ENCODE assay signal across 8 mouse cellular contexts in genomic region chr4:154877864-154878548, GRCm38 (mm10). TPM values are rescaled to one million over a fixed set of nuclear protein-coding genes. Genes with fewer than 3 reads are reported as not detected.
DNase-seq lines count a peak whose midpoint lies in the region; ATAC-seq and TF ChIP-seq lines count a peak whose summit lies in the region.

No protein-coding gene starts in this region.

- WGBS in forebrain, embryonic 12.5 days: 12% methylated on average over 17 of the region's 18 CpGs
- WGBS in heart, postnatal 0 days: 6% methylated on average over 17 of the region's 18 CpGs
- 8% methylated on average over 18 of the region's 18 CpGs for WGBS in liver, postnatal 0 days (ENCODE audit: insufficient replicate concordance)
- WGBS in neural tube, embryonic 14.5 days: 12% methylated on average over 18 of the region's 18 CpGs

- peak overlapping the region; percentile 57 for H3K4me2 ChIP-seq in forebrain, embryonic 12.5 days
- peak overlapping the region; percentile 50 for H3K4me2 ChIP-seq in heart, postnatal 0 days (ENCODE audit: low read depth, low read length)
- peak overlapping the region; percentile 77 for H3K4me2 ChIP-seq in liver, postnatal 0 days (ENCODE audit: low read depth, low read length)
- H3K4me2 ChIP-seq in neural tube, embryonic 14.5 days (ENCODE audit: low read depth, low read length): peak overlapping the region; percentile 48

- peak; percentile 97 for ATAC-seq in forebrain, embryonic 12.5 days (ENCODE audit: low FRiP score)
- ATAC-seq in heart, postnatal 0 days (ENCODE audit: insufficient read depth, low read depth): peak; percentile 95
- ATAC-seq in liver, postnatal 0 days: peak; percentile 79
- ATAC-seq in neural tube, embryonic 14.5 days (ENCODE audit: low read depth): peak; percentile 97

- peak overlapping the region; percentile 47; the same call in 1 of the 2 replicates for H3K27ac ChIP-seq in forebrain, embryonic 12.5 days
- peak overlapping the region; percentile 85 for H3K27ac ChIP-seq in heart, postnatal 0 days (ENCODE audit: low read depth)
- peak overlapping the region; percentile 85 for H3K27ac ChIP-seq in liver, postnatal 0 days (ENCODE audit: low read depth)
- H3K27ac ChIP-seq in neural tube, embryonic 14.5 days (ENCODE audit: low read depth, low read length): peak overlapping the region; percentile 45; the same call in 1 of the 2 replicates

- 0 out of 2 replicates have a peak, but pooled peaks have one; percentile 12 for TF ChIP-seq CTCF in E14TG2a.4 (conservative IDR thresholded peaks at IDR 0.05; ENCODE audit: low read length)
- TF ChIP-seq CTCF in heart, postnatal 0 days (IDR thresholded peaks at IDR 0.05; ENCODE audit: low read depth): peak; percentile 92
- peak; percentile 97 for TF ChIP-seq CTCF in liver, postnatal 0 days (IDR thresholded peaks at IDR 0.05; ENCODE audit: low read depth)

- H3K4me3 ChIP-seq in E14TG2a.4 (replicated peaks; ENCODE audit: low read length): no peak overlapping the region
- H3K4me3 ChIP-seq in forebrain, embryonic 12.5 days (replicated peaks): peak overlapping the region; percentile 35
- peak overlapping the region; percentile 24 for H3K4me3 ChIP-seq in heart, postnatal 0 days (ENCODE audit: low read depth, low read length)
- peak overlapping the region; percentile 44 for H3K4me3 ChIP-seq in liver, postnatal 0 days (ENCODE audit: low read depth, low read length)
- H3K4me3 ChIP-seq in neural tube, embryonic 14.5 days (ENCODE audit: low read depth, low read length): peak overlapping the region; percentile 18; the same call in 1 of the 2 replicates

- peaks cover 5% of the 10 kb centered on the region; the same call in 1 of the 2 replicates for H3K27me3 ChIP-seq in E14TG2a.4 (ENCODE audit: insufficient read depth, low read length)
- H3K27me3 ChIP-seq in forebrain, embryonic 12.5 days: peaks cover 25% of the 10 kb centered on the region
- H3K27me3 ChIP-seq in heart, postnatal 0 days (ENCODE audit: control insufficient read depth, insufficient read depth, low read length): no peaks in the 10 kb centered on the region
- 0 out of 2 replicates have a peak, but pooled peaks cover 4% of the 10 kb centered on the region for H3K27me3 ChIP-seq in liver, postnatal 0 days (ENCODE audit: insufficient read depth, low read length)
- no peaks in the 10 kb centered on the region for H3K27me3 ChIP-seq in neural tube, embryonic 14.5 days (ENCODE audit: control insufficient read depth, insufficient read depth, low read length)

- H3K4me1 ChIP-seq in E14TG2a.4 (replicated peaks; ENCODE audit: low read depth, low read length): peaks cover 15% of the 10 kb centered on the region
- H3K4me1 ChIP-seq in forebrain, embryonic 12.5 days: peaks cover 19% of the 10 kb centered on the region
- peaks cover 21% of the 10 kb centered on the region for H3K4me1 ChIP-seq in heart, postnatal 0 days (ENCODE audit: control insufficient read depth, insufficient read depth)
- peaks cover 20% of the 10 kb centered on the region for H3K4me1 ChIP-seq in liver, postnatal 0 days (ENCODE audit: insufficient read depth)
- H3K4me1 ChIP-seq in neural tube, embryonic 14.5 days (ENCODE audit: control insufficient read depth, insufficient read depth, low read length): 0 out of 2 replicates have a peak, but pooled peaks cover 5% of the 10 kb centered on the region

- no peaks in the 10 kb centered on the region for H3K36me3 ChIP-seq in E14TG2a.4 (ENCODE audit: insufficient read depth, low read length)
- H3K36me3 ChIP-seq in forebrain, embryonic 12.5 days (replicated peaks): no peaks in the 10 kb centered on the region
- no peaks in the 10 kb centered on the region for H3K36me3 ChIP-seq in heart, postnatal 0 days (replicated peaks; ENCODE audit: control insufficient read depth, insufficient read depth, low read length)
- no peaks in the 10 kb centered on the region for H3K36me3 ChIP-seq in liver, postnatal 0 days (replicated peaks; ENCODE audit: insufficient read depth, low read length)
- no peaks in the 10 kb centered on the region for H3K36me3 ChIP-seq in neural tube, embryonic 14.5 days (ENCODE audit: control insufficient read depth, insufficient read depth, low read length)

- no peaks in the 10 kb centered on the region for H3K9me3 ChIP-seq in E14TG2a.4 (ENCODE audit: low read length)
- H3K9me3 ChIP-seq in forebrain, embryonic 12.5 days: no peaks in the 10 kb centered on the region
- no peaks in the 10 kb centered on the region for H3K9me3 ChIP-seq in heart, postnatal 0 days (replicated peaks; ENCODE audit: control insufficient read depth, low read length)
- H3K9me3 ChIP-seq in liver, postnatal 0 days (ENCODE audit: low read length): no peaks in the 10 kb centered on the region
- H3K9me3 ChIP-seq in neural tube, embryonic 14.5 days (ENCODE audit: control insufficient read depth, low read length): no peaks in the 10 kb centered on the region

- no peak for TF ChIP-seq EP300 in heart, postnatal 0 days (IDR thresholded peaks at IDR 0.05; ENCODE audit: low read depth)
- peak; percentile 55 for TF ChIP-seq EP300 in liver, postnatal 0 days (IDR thresholded peaks at IDR 0.05; ENCODE audit: low read depth)

- DNase-seq in c-Kit-positive CD71-positive TER-119-positive erythroid progenitor cells, embryonic 14.5 days (ENCODE audit: low spot score): peak; percentile 96
- peak; percentile 95 for DNase-seq in heart, postnatal 0 days (ENCODE audit: low spot score)
- DNase-seq in kidney, postnatal 4 days: peak; percentile 97 to 98
- peak; percentile 97 for DNase-seq in liver, postnatal 0 days
- DNase-seq in testis, postnatal 10 days (ENCODE audit: low spot score): peak; percentile 98

- 0 out of 2 replicates have a peak overlapping the region, but pooled peaks have one; percentile 36 for H3K9ac ChIP-seq in forebrain, embryonic 12.5 days
- no peak overlapping the region for H3K9ac ChIP-seq in heart, postnatal 0 days (replicated peaks; ENCODE audit: low read depth, low read length)
- H3K9ac ChIP-seq in liver, postnatal 0 days (replicated peaks): peak overlapping the region; percentile 57
- no peak overlapping the region; the same call in 1 of the 2 replicates for H3K9ac ChIP-seq in neural tube, embryonic 14.5 days (replicated peaks; ENCODE audit: low read depth, low read length)

RNA-seq across cellular contexts. Expression of gene Mmel1, which starts 8.6 kb away (rescaled TPM):
- 0.08 and 0.19 TPM in 2 replicates for polyA plus RNA-seq in forebrain, embryonic 12.5 days (2016; fragmentation: Nextera tagmentation; extraction: Ambion mirVana)
- 0.34 TPM in 1 of 2 replicates, not detected in the other for total RNA-seq in heart, postnatal 0 days (2014; rRNA removed; ENCODE audit: low replicate concordance)
- 0.07 and 0.12 TPM in 2 replicates for polyA plus RNA-seq in heart, postnatal 0 days (2015; fragmentation: Nextera tagmentation; extraction: Ambion mirVana)
- polyA plus RNA-seq in liver, postnatal 0 days (2015; fragmentation: Nextera tagmentation; extraction: Ambion mirVana): 0.80 and 0.98 TPM in 2 replicates
- 0.40 and 0.50 TPM in 2 replicates for polyA plus RNA-seq in neural tube, embryonic 14.5 days (2014; fragmentation: Nextera tagmentation; extraction: Ambion mirVana)

RNA-seq across cellular contexts. Expression of gene Fam213b, which starts 20.9 kb away (rescaled TPM):
- 29.8 and 30.3 TPM in 2 replicates for polyA plus RNA-seq in forebrain, embryonic 12.5 days (2016; fragmentation: Nextera tagmentation; extraction: Ambion mirVana)
- 43.5 and 72.4 TPM in 2 replicates for total RNA-seq in heart, postnatal 0 days (2014; rRNA removed; ENCODE audit: low replicate concordance)
- polyA plus RNA-seq in heart, postnatal 0 days (2015; fragmentation: Nextera tagmentation; extraction: Ambion mirVana): 75.4 and 76.2 TPM in 2 replicates
- polyA plus RNA-seq in liver, postnatal 0 days (2015; fragmentation: Nextera tagmentation; extraction: Ambion mirVana): 5.9 and 6.5 TPM in 2 replicates
- 51.9 and 64.7 TPM in 2 replicates for polyA plus RNA-seq in neural tube, embryonic 14.5 days (2014; fragmentation: Nextera tagmentation; extraction: Ambion mirVana)

RNA-seq across cellular contexts. Expression of gene Ttc34, which starts 40.7 kb away (rescaled TPM):
- 0.26 and 0.38 TPM in 2 replicates for polyA plus RNA-seq in forebrain, embryonic 12.5 days (2016; fragmentation: Nextera tagmentation; extraction: Ambion mirVana)
- total RNA-seq in heart, postnatal 0 days (2014; rRNA removed; ENCODE audit: low replicate concordance): 0.15 TPM in 1 of 2 replicates, not detected in the other
- 0.12 and 0.25 TPM in 2 replicates for polyA plus RNA-seq in heart, postnatal 0 days (2015; fragmentation: Nextera tagmentation; extraction: Ambion mirVana)
- not detected in 2 replicates for polyA plus RNA-seq in liver, postnatal 0 days (2015; fragmentation: Nextera tagmentation; extraction: Ambion mirVana)
- 1.1 and 1.3 TPM in 2 replicates for polyA plus RNA-seq in neural tube, embryonic 14.5 days (2014; fragmentation: Nextera tagmentation; extraction: Ambion mirVana)

RNA-seq across cellular contexts. Expression of gene Tnfrsf14, which starts 50.4 kb away (rescaled TPM):
- 0.21 and 1.2 TPM in 2 replicates for polyA plus RNA-seq in forebrain, embryonic 12.5 days (2016; fragmentation: Nextera tagmentation; extraction: Ambion mirVana)
- total RNA-seq in heart, postnatal 0 days (2014; rRNA removed; ENCODE audit: low replicate concordance): 2.7 and 40.9 TPM in 2 replicates
- polyA plus RNA-seq in heart, postnatal 0 days (2015; fragmentation: Nextera tagmentation; extraction: Ambion mirVana): 0.30 and 0.40 TPM in 2 replicates
- 17.2 and 20.0 TPM in 2 replicates for polyA plus RNA-seq in liver, postnatal 0 days (2015; fragmentation: Nextera tagmentation; extraction: Ambion mirVana)
- polyA plus RNA-seq in neural tube, embryonic 14.5 days (2014; fragmentation: Nextera tagmentation; extraction: Ambion mirVana): not detected in 2 replicates

Comparison
In these comparisons a context has a peak if more than half of its experiments do, and no peak if none do; other contexts are left out.
1. CTCF ChIP-seq: peak in every context shown above with its lines; median percentile 97 in liver, postnatal 0 days; 92 in heart, postnatal 0 days; 12 in E14TG2a.4.
2. H3K9ac ChIP-seq: peak in forebrain, embryonic 12.5 days (single experiment) and liver, postnatal 0 days (single experiment); none in heart, postnatal 0 days (single experiment) and neural tube, embryonic 14.5 days (single experiment).
3. Peak in every context shown above with its lines, with median percentiles within 50 percentile points of each other: DNase-seq, ATAC-seq, H3K27ac ChIP-seq and H3K4me2 ChIP-seq.